In the genomic region with DNA sequence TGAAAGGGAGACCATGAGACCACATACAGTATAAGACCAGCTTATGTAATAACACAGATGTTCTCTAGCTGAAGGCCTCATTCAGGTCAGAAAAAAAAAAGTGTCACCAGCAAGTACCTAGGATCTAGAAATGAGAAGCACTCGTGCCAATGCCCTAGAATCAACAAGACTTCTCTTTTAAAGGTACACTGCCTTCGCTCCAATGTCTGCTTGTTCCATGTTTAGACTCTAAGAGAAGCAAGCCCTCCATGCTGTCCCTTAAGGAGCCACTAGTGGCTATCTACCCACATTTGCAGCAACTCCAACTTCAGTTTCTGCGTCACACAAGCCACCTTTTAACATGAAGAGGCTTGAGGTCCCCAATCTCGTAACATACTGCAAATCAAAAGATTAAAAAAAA, we compare ENCODE assay signal across 14 mouse cellular contexts.
"Had no signal": no experiment of that assay in that cellular context is flagged by ENCODE, and none has a peak within 500 bp of the region (broad histone marks: within the 10 kb centered on the region; RNA-seq: fewer than 3 reads in every experiment).

No protein-coding gene starts in this region.

- DNase-seq: kidney, adult 8-10 months; kidney, postnatal 25 days; left cerebral cortex, postnatal 4 days; liver, embryonic 13.5 days; liver, postnatal 0 days; lung, postnatal 14 days; right cerebral cortex, adult 18-20 months; right cerebral cortex, postnatal 25 days; thymus, postnatal 14 days had no signal

- H3K27ac ChIP-seq: liver, embryonic 13.5 days; lung, embryonic 15.5 days; macrophage; midbrain, embryonic 15.5 days; neural tube, embryonic 13.5 days; stomach, postnatal 0 days had no signal

- H3K4me3 ChIP-seq: liver, embryonic 13.5 days; lung, embryonic 15.5 days; midbrain, embryonic 15.5 days; neural tube, embryonic 13.5 days had no signal
